Mouse (Mus musculus): ENCODE data around the gene Tmem242. TPM values are rescaled to one million over a fixed set of nuclear protein-coding genes. Genes with fewer than 3 reads are reported as not detected.

The Tmem242 gene
- polyA plus RNA-seq, 1 experiment from 2014 or later, result 124 TPM

DNA sequence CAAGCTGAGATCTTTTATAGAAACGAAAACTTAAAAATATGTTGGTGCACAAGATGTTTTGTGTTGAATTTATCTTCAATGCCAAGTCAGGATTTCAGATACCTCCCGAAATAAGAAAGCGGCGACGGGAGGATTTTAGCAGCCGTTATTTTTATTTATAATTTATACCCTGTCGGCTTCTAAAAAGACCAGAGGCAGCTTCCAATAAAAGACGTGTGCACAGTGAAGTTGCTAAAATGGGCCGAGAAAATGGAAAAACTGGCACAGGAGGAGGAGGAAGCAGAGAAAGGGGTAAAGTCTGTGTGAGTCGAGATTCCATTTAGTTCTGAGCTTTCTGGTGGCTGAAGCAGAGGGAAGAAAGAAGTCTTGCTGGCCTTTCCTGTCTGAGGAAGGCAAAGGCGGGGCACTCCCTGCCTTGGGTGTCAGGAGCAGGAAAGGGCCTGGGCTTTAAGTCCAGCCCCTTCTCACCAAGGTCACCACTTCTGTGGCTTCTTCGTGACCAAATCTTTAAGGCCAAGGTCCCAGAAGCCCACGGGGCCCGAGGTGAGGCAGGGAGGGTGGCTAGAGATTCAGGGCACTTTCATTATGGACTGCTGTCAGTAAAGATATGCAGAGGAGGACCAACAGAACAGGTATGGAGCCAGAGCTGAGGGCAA lies 39.5 kb downstream of the Tmem242 start:
- Histone ChIP-seq H3K27ac (ENCODE audit: low read depth) (no peak overlapping the region), H3K4me3 (ENCODE audit: low read depth, low read length) (no peak overlapping the region), H3K36me3 (ENCODE audit: control insufficient read depth, insufficient read depth, low read length) (no peaks in the 10 kb centered on the region), H3K4me2 (ENCODE audit: low read length) (no peak overlapping the region), H3K9me3 (ENCODE audit: control insufficient read depth, low read length) (no peaks in the 10 kb centered on the region), H3K9ac (ENCODE audit: low read length) (no peak overlapping the region), H3K27me3 (replicated peaks; ENCODE audit: control insufficient read depth, insufficient read depth, low read length) (0 out of 2 replicates have a peak, but pooled peaks cover 5% of the 10 kb centered on the region), H3K4me1 (replicated peaks; ENCODE audit: control insufficient read depth, insufficient read depth, low read length) (0 out of 2 replicates have a peak, but pooled peaks cover 3% of the 10 kb centered on the region)
- DNase-seq (ENCODE audit: low spot score), result no peak
- 71% methylated on average over 14 of the region's 14 CpGs for WGBS
- no peak for ATAC-seq (replicated peaks; ENCODE audit: low FRiP score, low TSS enrichment, low read depth)

DNA sequence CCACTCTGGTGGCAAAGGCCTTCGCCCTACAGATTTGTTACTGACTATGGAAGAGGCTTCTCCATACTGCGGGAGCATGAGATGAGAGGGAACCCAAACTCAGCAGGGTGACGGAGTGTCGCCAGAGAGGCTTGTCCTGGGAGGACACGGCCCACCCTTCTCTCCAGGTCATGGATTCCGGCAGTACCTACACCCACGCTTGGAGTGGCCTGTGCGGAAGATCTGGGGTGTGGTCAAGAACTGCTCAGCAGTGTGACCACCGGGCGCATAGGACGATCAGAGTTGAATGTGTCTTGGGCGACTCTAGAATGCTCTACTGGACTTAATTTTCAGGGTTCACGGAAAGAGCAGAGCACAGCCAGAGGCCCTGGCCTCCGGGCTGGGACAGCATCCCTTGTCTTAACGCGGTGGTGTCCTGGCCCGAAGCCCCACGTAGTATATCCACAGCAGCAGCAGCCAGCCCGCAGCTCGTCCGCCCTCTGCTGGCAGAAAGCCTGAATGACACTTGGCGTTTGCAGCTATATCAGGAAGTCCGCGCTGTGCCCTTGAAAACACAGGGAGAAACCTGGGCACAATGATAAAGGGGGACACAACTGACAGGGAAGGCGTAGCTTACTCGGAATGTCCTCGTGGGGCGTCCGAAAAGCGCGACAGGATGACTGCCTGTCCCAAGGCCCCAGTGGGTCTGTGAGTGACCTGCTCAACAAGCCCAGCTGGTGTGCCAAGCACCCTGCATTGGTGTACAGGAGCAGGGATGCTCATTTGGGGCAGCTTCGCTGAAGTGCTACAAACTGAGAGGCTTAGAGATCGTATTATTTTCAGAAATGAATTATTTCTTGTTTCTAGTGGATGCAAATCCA lies 42.7 kb downstream of the Tmem242 start:
- Histone ChIP-seq H3K4me3 (ENCODE audit: low read depth, low read length) (no peak overlapping the region), H3K36me3 (ENCODE audit: control insufficient read depth, insufficient read depth, low read length) (no peaks in the 10 kb centered on the region), H3K27me3 (replicated peaks; ENCODE audit: control insufficient read depth, insufficient read depth, low read length) (no peaks in the 10 kb centered on the region), H3K9me3 (ENCODE audit: control insufficient read depth, low read length) (no peaks in the 10 kb centered on the region), H3K27ac (ENCODE audit: low read depth) (no peak overlapping the region), H3K4me2 (ENCODE audit: low read length) (0 out of 2 replicates have a peak overlapping the region, but pooled peaks have one; percentile 22), H3K9ac (ENCODE audit: low read length) (no peak overlapping the region), H3K4me1 (replicated peaks; ENCODE audit: control insufficient read depth, insufficient read depth, low read length) (no peaks in the 10 kb centered on the region)
- peak; percentile 98 for DNase-seq (ENCODE audit: low spot score)
- ATAC-seq (replicated peaks; ENCODE audit: low FRiP score, low TSS enrichment, low read depth), result peak; percentile 82
- WGBS, result 31% methylated on average over 33 of the region's 33 CpGs

DNA sequence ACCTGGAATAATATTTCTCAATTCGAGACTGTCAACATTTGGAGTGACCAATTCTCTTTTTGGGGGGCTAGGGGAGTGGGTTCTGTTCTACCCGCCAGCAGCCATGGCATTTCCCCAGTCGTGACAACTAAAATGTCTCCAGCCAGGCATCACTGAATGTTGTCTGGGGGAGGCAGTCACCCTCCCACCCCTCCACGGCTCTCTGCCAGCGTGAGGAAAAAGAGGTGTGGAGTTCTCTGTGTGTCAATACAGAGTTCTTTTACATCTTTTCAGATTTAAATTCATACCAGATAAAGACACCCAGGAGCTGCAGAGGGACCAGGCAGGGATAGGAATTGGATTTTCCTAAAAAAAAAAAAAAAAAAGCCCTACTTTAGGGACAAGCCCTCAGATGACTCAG lies 43.8 kb downstream of the Tmem242 start:
- H3K4me1 ChIP-seq (replicated peaks; ENCODE audit: control insufficient read depth, insufficient read depth, low read length), result no peaks in the 10 kb centered on the region
- DNase-seq (ENCODE audit: low spot score) (no peak), ATAC-seq (replicated peaks; ENCODE audit: low FRiP score, low TSS enrichment, low read depth) (no peak)
- H3K4me2 ChIP-seq (ENCODE audit: low read length), result no peak overlapping the region
- 84% methylated on average over 5 of the region's 5 CpGs for WGBS
- H3K9ac ChIP-seq (ENCODE audit: low read length), result no peak overlapping the region
- H3K27ac ChIP-seq (ENCODE audit: low read depth), result no peak overlapping the region
- H3K9me3 ChIP-seq (ENCODE audit: control insufficient read depth, low read length), result no peaks in the 10 kb centered on the region
- H3K27me3 ChIP-seq (replicated peaks; ENCODE audit: control insufficient read depth, insufficient read depth, low read length), result no peaks in the 10 kb centered on the region
- H3K4me3 ChIP-seq (ENCODE audit: low read depth, low read length), result no peak overlapping the region
- H3K36me3 ChIP-seq (ENCODE audit: control insufficient read depth, insufficient read depth, low read length), result no peaks in the 10 kb centered on the region

DNA sequence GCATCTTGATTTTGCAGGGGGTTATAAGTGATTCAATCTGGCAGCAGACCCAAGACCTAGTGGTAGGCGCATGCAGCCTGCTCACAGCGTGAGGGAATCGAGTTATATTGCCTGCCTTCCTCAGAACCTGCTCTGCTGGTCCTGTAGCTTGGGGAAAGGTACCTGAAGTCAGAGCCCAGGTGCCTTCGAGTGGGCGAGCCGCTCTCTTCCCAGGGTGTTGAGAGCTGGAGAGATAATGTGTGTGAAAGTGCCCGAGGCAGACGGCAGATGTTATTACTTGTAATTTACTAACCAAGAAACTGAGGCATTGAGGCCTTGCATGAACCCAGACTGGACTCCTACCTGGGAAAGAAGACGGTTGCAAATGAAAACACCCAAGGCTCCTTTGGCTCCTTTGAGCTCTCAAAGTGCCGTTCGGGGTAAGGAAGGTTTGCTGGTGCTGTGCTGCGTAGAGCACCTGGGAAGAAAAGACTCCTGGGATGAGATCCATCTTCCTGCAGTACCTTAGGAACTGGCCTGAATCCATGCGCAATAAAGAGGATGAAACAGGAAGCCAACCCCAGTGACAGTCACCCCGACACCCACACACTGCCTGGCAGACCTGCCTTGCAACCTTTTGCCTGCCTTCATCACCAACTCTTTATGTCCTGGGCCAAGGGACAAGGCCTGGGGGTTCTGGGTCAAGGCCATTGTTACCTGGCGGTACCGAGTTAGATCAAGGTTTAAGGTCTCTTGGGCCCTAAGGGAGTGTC lies 44.4 kb downstream of the Tmem242 start:
- Histone ChIP-seq H3K27ac (ENCODE audit: low read depth) (no peak overlapping the region), H3K4me2 (ENCODE audit: low read length) (no peak overlapping the region), H3K36me3 (ENCODE audit: control insufficient read depth, insufficient read depth, low read length) (no peaks in the 10 kb centered on the region), H3K27me3 (replicated peaks; ENCODE audit: control insufficient read depth, insufficient read depth, low read length) (no peaks in the 10 kb centered on the region), H3K9me3 (ENCODE audit: control insufficient read depth, low read length) (no peaks in the 10 kb centered on the region), H3K4me3 (ENCODE audit: low read depth, low read length) (no peak overlapping the region), H3K9ac (ENCODE audit: low read length) (no peak overlapping the region), H3K4me1 (replicated peaks; ENCODE audit: control insufficient read depth, insufficient read depth, low read length) (no peaks in the 10 kb centered on the region)
- 85% methylated on average over 16 of the region's 16 CpGs for WGBS
- ATAC-seq (replicated peaks; ENCODE audit: low FRiP score, low TSS enrichment, low read depth), result no peak
- DNase-seq (ENCODE audit: low spot score), result no peak

DNA sequence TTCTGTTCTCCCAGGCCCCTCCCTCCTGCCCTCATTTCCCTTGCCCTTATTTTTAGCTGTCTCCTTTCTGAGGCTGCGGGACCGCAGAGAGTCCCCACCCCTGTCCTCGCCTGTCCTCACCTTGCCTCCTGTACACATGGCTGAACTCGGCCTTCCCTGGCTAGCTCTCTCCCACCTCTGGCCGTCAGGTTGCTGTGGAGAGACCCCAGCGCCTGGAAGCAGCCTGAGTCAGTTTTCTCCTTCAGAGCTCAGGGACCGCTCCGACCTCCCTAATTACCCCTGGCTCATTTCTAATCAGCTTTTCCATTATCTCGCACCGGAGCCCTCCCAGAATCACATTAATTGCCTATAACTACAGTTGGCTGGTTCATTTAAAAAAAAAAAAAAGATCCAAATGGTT lies 49.4 kb downstream of the Tmem242 start:
- H3K27me3 ChIP-seq (replicated peaks; ENCODE audit: control insufficient read depth, insufficient read depth, low read length), result no peaks in the 10 kb centered on the region
- H3K9ac ChIP-seq (ENCODE audit: low read length), result no peak overlapping the region
- no peak overlapping the region for H3K4me2 ChIP-seq (ENCODE audit: low read length)
- DNase-seq (ENCODE audit: low spot score) (no peak), ATAC-seq (replicated peaks; ENCODE audit: low FRiP score, low TSS enrichment, low read depth) (no peak)
- H3K4me3 ChIP-seq (ENCODE audit: low read depth, low read length), result no peak overlapping the region
- no peaks in the 10 kb centered on the region for H3K4me1 ChIP-seq (replicated peaks; ENCODE audit: control insufficient read depth, insufficient read depth, low read length)
- no peaks in the 10 kb centered on the region for H3K9me3 ChIP-seq (ENCODE audit: control insufficient read depth, low read length)
- no peaks in the 10 kb centered on the region for H3K36me3 ChIP-seq (ENCODE audit: control insufficient read depth, insufficient read depth, low read length)
- no peak overlapping the region for H3K27ac ChIP-seq (ENCODE audit: low read depth)
- 75% methylated on average over 10 of the region's 10 CpGs for WGBS

DNA sequence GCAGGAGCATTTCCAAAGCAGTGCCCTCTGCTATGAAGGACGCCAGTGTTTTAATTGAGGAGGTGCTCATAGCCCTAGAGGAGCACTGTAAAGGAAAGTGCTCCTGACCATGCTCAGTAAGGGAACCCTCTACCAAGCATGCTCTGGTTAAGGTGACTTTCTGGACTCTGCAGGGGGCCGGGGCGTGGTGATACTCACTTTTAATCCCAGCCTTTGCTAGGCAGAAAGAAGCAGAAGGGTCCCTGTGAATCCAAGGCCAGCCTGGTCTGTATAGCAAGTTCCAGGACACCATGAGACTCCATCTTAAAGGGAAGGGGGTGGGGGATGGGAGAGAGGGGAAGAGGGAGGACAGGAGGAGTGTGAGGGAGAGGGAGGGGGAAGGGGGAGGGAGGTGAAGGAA lies 51.7 kb downstream of the Tmem242 start:
- Histone ChIP-seq H3K9me3 (ENCODE audit: control insufficient read depth, low read length) (no peaks in the 10 kb centered on the region), H3K4me1 (replicated peaks; ENCODE audit: control insufficient read depth, insufficient read depth, low read length) (no peaks in the 10 kb centered on the region), H3K4me2 (ENCODE audit: low read length) (no peak overlapping the region), H3K9ac (ENCODE audit: low read length) (no peak overlapping the region), H3K27ac (ENCODE audit: low read depth) (no peak overlapping the region), H3K27me3 (replicated peaks; ENCODE audit: control insufficient read depth, insufficient read depth, low read length) (no peaks in the 10 kb centered on the region), H3K36me3 (ENCODE audit: control insufficient read depth, insufficient read depth, low read length) (no peaks in the 10 kb centered on the region), H3K4me3 (ENCODE audit: low read depth, low read length) (no peak overlapping the region)
- DNase-seq (ENCODE audit: low spot score) (no peak), ATAC-seq (replicated peaks; ENCODE audit: low FRiP score, low TSS enrichment, low read depth) (no peak)
- WGBS, result 75% methylated on average over 3 of the region's 3 CpGs

DNA sequence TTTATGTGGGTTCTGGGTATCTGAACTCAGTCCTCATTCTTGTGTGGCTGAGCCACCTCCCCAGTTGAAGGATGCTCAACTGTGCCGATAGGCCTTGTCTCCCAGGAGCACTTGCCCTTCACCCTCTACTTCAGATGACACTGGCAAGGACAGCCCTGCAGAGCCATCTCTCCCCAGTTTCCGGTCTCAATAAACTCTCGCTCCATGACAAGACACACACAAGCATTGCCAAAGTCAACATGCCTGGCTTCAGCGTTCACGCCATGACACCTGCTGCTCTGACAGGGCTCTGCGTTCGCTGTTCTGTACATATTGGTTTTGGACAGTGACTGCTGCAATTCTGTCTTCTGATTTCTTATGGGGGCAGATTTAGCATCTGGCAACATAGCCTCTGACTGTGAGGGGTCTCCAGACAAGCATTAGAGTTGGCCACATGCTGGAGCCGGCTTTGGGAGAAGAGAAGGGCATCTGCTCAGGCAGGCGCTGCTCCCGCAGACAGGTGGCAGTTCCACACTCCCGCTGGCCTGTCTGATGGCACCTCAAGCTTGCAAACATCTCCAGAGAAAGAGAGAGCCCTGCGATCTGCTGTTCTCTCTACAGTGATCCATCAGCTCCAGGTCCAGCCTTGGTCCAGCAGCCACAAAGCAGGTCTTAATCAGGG lies 53.0 kb downstream of the Tmem242 start:
- H3K27me3 ChIP-seq (replicated peaks; ENCODE audit: control insufficient read depth, insufficient read depth, low read length), result no peaks in the 10 kb centered on the region
- 79% methylated on average over 12 of the region's 12 CpGs for WGBS

DNA sequence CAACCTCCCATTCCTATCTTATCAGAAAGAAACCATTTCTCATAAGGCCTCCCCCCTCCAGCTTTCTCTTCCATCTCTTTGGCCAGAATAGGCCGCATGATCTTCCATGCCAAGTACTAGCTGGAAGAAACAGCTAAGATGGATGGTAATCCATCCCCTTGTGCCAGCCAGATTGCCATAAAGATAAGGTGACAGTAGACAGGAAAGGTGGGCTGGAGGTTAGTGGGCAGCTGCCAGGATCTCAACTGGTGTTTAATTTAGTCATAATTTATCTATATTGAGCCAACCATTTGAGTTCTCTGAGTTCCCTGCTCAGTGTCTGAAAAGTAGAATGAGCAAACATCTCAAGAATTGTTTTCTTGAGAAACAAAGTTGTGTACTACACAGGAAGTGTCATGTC lies 54.4 kb downstream of the Tmem242 start:
- no peak overlapping the region for H3K9ac ChIP-seq (ENCODE audit: low read length)
- no peaks in the 10 kb centered on the region for H3K36me3 ChIP-seq (ENCODE audit: control insufficient read depth, insufficient read depth, low read length)
- WGBS, result 81% methylated on average over 1 of the region's 1 CpGs
- no peaks in the 10 kb centered on the region for H3K4me1 ChIP-seq (replicated peaks; ENCODE audit: control insufficient read depth, insufficient read depth, low read length)
- H3K27ac ChIP-seq (ENCODE audit: low read depth), result no peak overlapping the region
- no peaks in the 10 kb centered on the region for H3K27me3 ChIP-seq (replicated peaks; ENCODE audit: control insufficient read depth, insufficient read depth, low read length)
- ATAC-seq (replicated peaks; ENCODE audit: low FRiP score, low TSS enrichment, low read depth) (no peak), DNase-seq (ENCODE audit: low spot score) (no peak)
- no peaks in the 10 kb centered on the region for H3K9me3 ChIP-seq (ENCODE audit: control insufficient read depth, low read length)
- H3K4me3 ChIP-seq (ENCODE audit: low read depth, low read length), result no peak overlapping the region
- no peak overlapping the region for H3K4me2 ChIP-seq (ENCODE audit: low read length)

More for the DNA sequence above, 53.0 kb downstream of the Tmem242 start:
- no peak overlapping the region for H3K4me3 ChIP-seq (ENCODE audit: low read depth, low read length)
- DNase-seq (ENCODE audit: low spot score) (no peak), ATAC-seq (replicated peaks; ENCODE audit: low FRiP score, low TSS enrichment, low read depth) (no peak)
- H3K9ac ChIP-seq (ENCODE audit: low read length), result no peak overlapping the region
- H3K36me3 ChIP-seq (ENCODE audit: control insufficient read depth, insufficient read depth, low read length), result no peaks in the 10 kb centered on the region
- no peaks in the 10 kb centered on the region for H3K4me1 ChIP-seq (replicated peaks; ENCODE audit: control insufficient read depth, insufficient read depth, low read length)
- no peaks in the 10 kb centered on the region for H3K9me3 ChIP-seq (ENCODE audit: control insufficient read depth, low read length)
- H3K27ac ChIP-seq (ENCODE audit: low read depth), result no peak overlapping the region
- no peak overlapping the region for H3K4me2 ChIP-seq (ENCODE audit: low read length)

All from intestine, embryonic 14.5 days (tissue).